Mouse (Mus musculus) CH12F3 (cell line): ENCODE data around the gene Sf3b3.
"Not testable (repeated sequence)": the region's sequence is repeated elsewhere in the genome, so short reads cannot be mapped to it uniquely, and the experiment has no call there.

Experiments
- in situ Hi-C: fragments of 300-500 bp; cut with MboI; formaldehyde crosslinking; loops from 2 replicates; pipeline ENCODE4 v1.14.3; 2020; ENCODE audit warnings: low sequenced_read_pairs

Gene Sf3b3

GRCm38 (mm10) chr8:110846405-110847170, at the start of gene Sf3b3, which contains the start of gene Cog4:
Sf3b3 (minus strand) TSS chr8:110846787.
Cog4 (plus strand) TSS chr8:110846600.
- in situ Hi-C loops = no loop called here

- in situ Hi-C loops = no loop called here
These were observed 49.2 kb upstream of the Sf3b3 start for GRCm38 (mm10) chr8:110895812-110896211.

GRCm38 (mm10) chr8:110895254-110895653, 48.7 kb upstream of the Sf3b3 start:
- in situ Hi-C loops = no loop called here

GRCm38 (mm10) chr8:110894851-110895250, 48.3 kb upstream of the Sf3b3 start:
- in situ Hi-C loops = no loop called here

DNA sequence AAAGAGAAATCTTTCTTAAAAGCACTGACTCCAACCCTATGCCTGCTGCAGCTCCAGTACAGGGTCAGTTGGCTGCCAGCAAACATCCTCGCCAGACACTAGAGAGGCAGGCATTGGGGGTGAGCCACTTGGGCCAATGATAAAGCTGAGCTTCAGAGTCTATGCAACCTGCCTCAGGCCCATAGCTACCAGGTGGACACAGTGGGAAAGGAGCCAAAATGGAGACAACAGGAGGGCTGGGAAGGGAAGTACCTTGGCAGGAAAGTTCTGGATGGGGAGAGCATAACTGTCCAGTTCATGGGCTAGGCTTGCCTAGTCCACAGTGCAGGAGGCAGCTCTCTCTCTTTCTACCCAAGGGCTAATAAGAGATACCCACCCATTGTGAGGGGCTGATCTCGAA, 46.3 kb upstream of the Sf3b3 start:
- in situ Hi-C loops = no loop called here

GRCm38 (mm10) chr8:110892040-110892439, 45.5 kb upstream of the Sf3b3 start:
- in situ Hi-C loops = no loop called here

DNA sequence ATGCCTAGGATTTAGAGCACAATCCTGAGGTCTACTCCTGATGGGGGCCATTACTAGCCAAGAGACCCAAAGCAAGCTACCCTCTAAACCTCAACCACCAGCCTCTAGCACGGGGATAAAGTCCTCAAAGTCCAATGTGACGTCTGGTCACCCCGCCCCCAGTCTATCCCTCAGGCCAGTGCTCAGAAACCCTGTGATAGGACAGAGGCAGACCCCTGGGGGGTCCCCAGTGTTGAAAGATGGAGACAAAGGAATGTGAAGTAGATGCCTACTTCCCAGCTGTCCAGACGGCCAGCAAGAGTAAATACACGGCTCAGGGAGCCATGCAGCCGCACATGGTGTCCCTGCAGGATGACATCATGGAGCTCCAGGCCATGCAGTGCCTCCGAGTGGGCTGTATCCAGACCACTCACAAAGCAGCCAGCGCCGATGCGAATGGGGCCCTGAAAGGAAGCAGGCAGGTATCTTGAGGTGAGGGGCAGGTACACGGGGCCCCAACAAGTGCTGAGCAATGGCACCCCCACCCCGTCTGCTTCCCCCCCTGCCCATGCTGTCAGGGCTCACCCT, 43.4 kb upstream of the Sf3b3 start:
- in situ Hi-C loops = no loop called here

GRCm38 (mm10) chr8:110888860-110889259, 42.3 kb upstream of the Sf3b3 start:
- in situ Hi-C loops = no loop called here

GRCm38 (mm10) chr8:110888441-110888840, 41.9 kb upstream of the Sf3b3 start:
- in situ Hi-C loops = no loop called here

- in situ Hi-C loops = no loop called here
These were observed 41.0 kb upstream of the Sf3b3 start for GRCm38 (mm10) chr8:110887551-110887950.

- in situ Hi-C loops = no loop called here
These were observed 40.0 kb upstream of the Sf3b3 start for GRCm38 (mm10) chr8:110886634-110887033.

- in situ Hi-C loops = no loop called here
These were observed 37.2 kb upstream of the Sf3b3 start for GRCm38 (mm10) chr8:110883824-110884223.

- in situ Hi-C loops = no loop called here
These were observed 35.2 kb upstream of the Sf3b3 start for GRCm38 (mm10) chr8:110881741-110882310.

GRCm38 (mm10) chr8:110877862-110878261, 31.3 kb upstream of the Sf3b3 start:
- in situ Hi-C loops = no loop called here

- in situ Hi-C loops = no loop called here
These were observed 23.9 kb upstream of the Sf3b3 start for GRCm38 (mm10) chr8:110870501-110870900.

DNA sequence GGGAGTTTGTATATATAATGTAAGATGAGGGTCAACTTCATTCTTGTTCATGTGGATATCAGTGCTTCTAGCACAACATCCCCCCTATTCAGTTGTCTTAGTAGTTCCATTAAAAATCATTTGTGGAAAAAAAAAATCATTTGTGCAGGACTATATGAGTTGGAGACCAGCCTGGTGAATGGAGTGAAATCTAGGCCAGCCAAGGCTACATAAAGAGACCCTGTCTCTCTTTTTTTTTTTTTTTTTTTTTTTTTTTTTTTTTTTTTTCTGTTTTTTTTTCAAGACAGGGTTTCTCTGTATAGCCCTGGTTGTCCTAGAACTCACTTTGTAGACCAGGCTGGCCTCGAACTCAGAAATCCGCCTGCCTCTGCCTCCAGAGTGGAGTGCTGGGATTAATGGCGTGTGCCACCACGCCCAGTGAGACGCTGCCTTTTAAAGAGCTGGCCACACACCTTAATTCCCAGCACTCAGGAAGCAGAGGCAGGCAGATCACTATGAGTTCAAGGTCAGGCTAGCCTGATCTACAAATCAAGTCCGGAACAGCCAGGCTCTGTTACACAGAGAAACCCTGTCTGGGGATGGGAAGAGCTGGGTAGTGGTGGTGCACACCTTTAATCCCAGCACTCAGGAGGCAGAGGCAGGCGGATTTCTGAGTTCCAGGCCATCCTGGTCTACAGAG, 14.9 kb upstream of the Sf3b3 start:
- in situ Hi-C loops = not testable (repeated sequence)

DNA sequence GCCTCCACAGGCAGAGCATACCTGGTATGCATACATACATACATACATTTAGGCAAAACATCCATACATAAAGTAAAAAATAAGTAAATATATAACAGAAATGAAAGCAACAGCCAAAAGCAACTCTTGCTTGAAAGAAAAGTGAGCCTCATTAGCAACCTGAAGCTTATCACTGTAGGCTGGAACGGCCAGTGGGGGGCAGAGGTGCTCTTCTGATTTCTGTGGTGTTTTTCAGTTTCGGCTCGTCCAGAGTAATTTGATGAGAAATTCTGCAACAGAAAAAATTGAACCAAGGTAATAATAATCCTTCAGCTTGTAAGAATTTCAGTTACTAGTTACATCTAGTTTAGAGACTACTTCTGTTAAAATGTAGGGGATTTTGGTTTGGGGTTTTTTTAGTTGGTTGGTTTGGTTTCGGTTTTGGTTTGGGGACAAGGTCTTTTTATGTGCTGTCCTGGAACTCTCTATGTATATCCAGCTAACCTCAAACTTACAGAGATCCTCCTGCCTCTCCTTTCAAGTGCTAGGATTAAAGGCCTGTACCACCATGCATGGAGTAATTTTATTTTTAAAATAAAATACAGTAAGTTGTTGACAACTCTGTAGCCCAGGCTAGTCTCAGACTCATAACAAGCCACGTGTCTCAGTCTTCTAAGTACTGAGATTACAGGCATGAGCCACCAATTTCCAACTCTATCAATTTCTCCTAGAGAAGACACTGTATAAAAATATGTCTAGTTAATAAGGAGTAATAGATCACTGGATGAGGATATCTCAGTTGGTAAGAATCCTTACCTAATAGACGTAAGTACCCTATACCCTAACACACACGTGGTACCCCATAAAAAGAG, 13.3 kb upstream of the Sf3b3 start:
- in situ Hi-C loops = no loop called here

DNA sequence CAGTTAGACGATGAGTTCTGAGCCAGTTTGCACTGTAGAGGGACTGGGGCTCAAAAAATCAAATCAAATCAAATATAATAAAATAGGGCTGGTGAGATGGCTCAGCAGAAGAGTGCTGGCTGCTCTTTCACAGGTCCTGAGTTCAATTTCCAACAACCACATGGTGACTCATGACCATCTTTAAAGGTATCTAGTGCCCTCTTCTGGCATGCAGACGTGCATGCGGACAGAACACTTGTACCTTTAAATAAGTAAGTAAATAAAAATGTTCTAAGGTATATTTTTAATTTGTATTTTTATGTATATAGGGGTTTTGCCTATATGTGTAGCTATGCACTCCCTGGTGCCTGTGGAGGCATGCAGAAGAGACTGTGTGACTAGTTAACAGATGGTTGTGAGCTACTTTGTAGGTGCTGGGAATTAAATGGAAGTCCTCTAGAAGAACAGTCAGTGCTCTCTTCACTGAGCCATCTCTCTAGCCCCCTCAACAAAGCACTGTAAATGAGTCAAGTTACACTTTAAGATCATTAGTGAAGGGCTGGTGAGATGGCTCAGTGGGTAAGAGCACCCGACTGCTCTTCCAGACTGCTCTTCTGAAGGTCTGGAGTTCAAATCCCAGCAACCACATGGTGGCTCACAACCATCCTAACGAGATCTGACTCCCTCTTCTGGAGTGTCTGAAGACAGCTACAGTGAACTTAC, 10.3 kb upstream of the Sf3b3 start:
- in situ Hi-C loops = no loop called here

GRCm38 (mm10) chr8:110856073-110856472, 9.5 kb upstream of the Sf3b3 start:
- in situ Hi-C loops = not testable (repeated sequence)

DNA sequence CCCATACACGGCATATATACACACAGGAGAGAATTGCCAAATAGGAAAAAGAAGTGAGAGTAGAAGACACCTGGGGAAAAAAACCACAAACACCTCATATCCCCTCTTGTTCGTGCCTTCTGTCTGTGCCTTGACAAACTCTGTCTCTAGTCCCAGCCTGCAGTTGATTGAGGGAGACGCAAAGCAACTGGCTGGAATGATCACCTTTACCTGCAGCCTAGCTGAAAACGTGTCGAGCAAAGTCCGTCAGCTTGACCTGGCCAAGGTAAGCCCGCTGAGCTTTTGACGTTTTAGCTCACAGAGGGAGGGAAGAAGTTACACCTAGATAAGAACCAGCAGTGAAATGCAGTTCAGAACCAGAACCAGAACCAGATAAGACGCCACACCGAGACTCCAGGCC, 4.6 kb upstream of the Sf3b3 start:
- in situ Hi-C loops = no loop called here
